Mouse (Mus musculus) thymus, adult 2 months (tissue): ENCODE data around the gene Pgm5. TPM values are rescaled to one million over a fixed set of nuclear protein-coding genes. Genes with fewer than 3 reads are reported as not detected.

Experiments
- DNase-seq: peaks from one replicate; pipeline ENCODE4 v3.0.0; 2021
- H3K27ac ChIP-seq: fragments of 200-500 bp; 2 replicates; pipeline ENCODE4 v1.5.1; 2012; ENCODE audit warnings: low read length, control low read depth; ENCODE audit not compliant: control insufficient read depth, insufficient read depth
- H3K27me3 ChIP-seq: fragments of 200-500 bp; 2 replicates; pipeline ENCODE4 v1.6.1; 2012; ENCODE audit warnings: mild to moderate bottlenecking, low read length, moderate library complexity, mixed read lengths; ENCODE audit not compliant: control insufficient read depth, insufficient read depth
- H3K36me3 ChIP-seq: fragments of 200-500 bp; 2 replicates; pipeline ENCODE4 v1.6.1; 2012; ENCODE audit warnings: mild to moderate bottlenecking, low read length, moderate library complexity; ENCODE audit not compliant: control insufficient read depth, insufficient read depth
- H3K4me1 ChIP-seq: fragments of 200-500 bp; replicated peaks from 2 replicates; pipeline ENCODE4 v1.6.1; 2012; ENCODE audit warnings: low read length; ENCODE audit not compliant: control insufficient read depth, insufficient read depth
- H3K4me3 ChIP-seq: fragments of 200-500 bp; 2 replicates; pipeline ENCODE4 v1.5.1; 2012; ENCODE audit warnings: mild to moderate bottlenecking, low read length, control low read depth, moderate library complexity; ENCODE audit not compliant: control insufficient read depth, insufficient read depth
- CTCF ChIP-seq: fragments of 200-500 bp; IDR thresholded peaks from 2 replicates; pipeline ENCODE4 v1.5.1; 2012; ENCODE audit warnings: mild to moderate bottlenecking, control low read depth, low read length, moderate library complexity, borderline replicate concordance; ENCODE audit not compliant: control insufficient read depth, poor library complexity, insufficient read depth; ENCODE audit errors: extremely low read depth
- POLR2A ChIP-seq: fragments of 200-500 bp; IDR thresholded peaks from 2 replicates; pipeline ENCODE4 v1.6.1; 2012; ENCODE audit warnings: mild to moderate bottlenecking, low read length, control low read depth, moderate library complexity; ENCODE audit not compliant: control insufficient read depth, poor library complexity, insufficient read depth; ENCODE audit errors: extremely low read depth
- WGBS: fragments of 180-500 bp; shearing (Covaris S2); methylation state at CpG from one replicate; pipeline ENCODE4 v1.1.7; 2018; 5-methylcytosine and 5-hydroxymethylcytosine counted together
- polyA plus RNA-seq: library from polyadenylated mRNA; depleted of rRNA; stranded (reverse); fragments of >200 nt; gene quantifications from 2 replicates; pipeline ENCODE4 v1.2.3, GENCODE M21; 2012

The Pgm5 gene
- polyA plus RNA-seq, 1 experiment: 7.2 TPM

GRCm38 (mm10) chr19:24672366-24672960 lies 189.2 kb downstream of the Pgm5 start:
- Histone ChIP-seq H3K36me3 (no peaks in the 10 kb centered on the region), H3K27ac (no peak overlapping the region), H3K4me1 (peaks cover 3% of the 10 kb centered on the region), H3K27me3 (no peaks in the 10 kb centered on the region), H3K4me3 (no peak overlapping the region)
- WGBS: 72% methylated on average over 10 of the region's 10 CpGs
- TF ChIP-seq CTCF (no peak), POLR2A (no peak)
- DNase-seq: no peak

- WGBS: 27% methylated on average over 3 of the region's 3 CpGs
- TF ChIP-seq CTCF (no peak), POLR2A (no peak)
- H3K4me3 ChIP-seq: no peak overlapping the region
- H3K27ac ChIP-seq: no peak overlapping the region
- H3K4me1 ChIP-seq: peaks cover 3% of the 10 kb centered on the region
- no peak for DNase-seq
- no peaks in the 10 kb centered on the region for H3K27me3 ChIP-seq
- H3K36me3 ChIP-seq: no peaks in the 10 kb centered on the region
Observed at GRCm38 (mm10) chr19:24671571-24671970, 190.1 kb downstream of the Pgm5 start.

- H3K36me3 ChIP-seq: no peaks in the 10 kb centered on the region
- no peaks in the 10 kb centered on the region for H3K27me3 ChIP-seq
- WGBS: 87% methylated on average over 3 of the region's 3 CpGs
- no peak overlapping the region for H3K4me3 ChIP-seq
- DNase-seq: no peak
- H3K4me1 ChIP-seq: peaks cover 3% of the 10 kb centered on the region
- no peak overlapping the region for H3K27ac ChIP-seq
- TF ChIP-seq CTCF: no peak
- no peak for TF ChIP-seq POLR2A
Observed at GRCm38 (mm10) chr19:24667527-24667926, 194.1 kb downstream of the Pgm5 start.

- no peak for DNase-seq
- no peak overlapping the region for H3K4me3 ChIP-seq
- 89% methylated on average over 11 of the region's 11 CpGs for WGBS
- no peak overlapping the region for H3K27ac ChIP-seq
- no peaks in the 10 kb centered on the region for H3K36me3 ChIP-seq
- no peaks in the 10 kb centered on the region for H3K27me3 ChIP-seq
- no peaks in the 10 kb centered on the region for H3K4me1 ChIP-seq
- TF ChIP-seq POLR2A (no peak), CTCF (no peak)
Observed at GRCm38 (mm10) chr19:24665771-24666170, 195.9 kb downstream of the Pgm5 start.

GRCm38 (mm10) chr19:24662346-24662745 lies 199.3 kb downstream of the Pgm5 start:
- no peaks in the 10 kb centered on the region for H3K36me3 ChIP-seq
- no peak for DNase-seq
- WGBS: 92% methylated on average over 2 of the region's 2 CpGs
- H3K4me3 ChIP-seq: no peak overlapping the region
- TF ChIP-seq CTCF (no peak), POLR2A (no peak)
- no peaks in the 10 kb centered on the region for H3K4me1 ChIP-seq
- H3K27ac ChIP-seq: no peak overlapping the region
- no peaks in the 10 kb centered on the region for H3K27me3 ChIP-seq

- no peaks in the 10 kb centered on the region for H3K4me1 ChIP-seq
- no peak overlapping the region for H3K4me3 ChIP-seq
- no peaks in the 10 kb centered on the region for H3K36me3 ChIP-seq
- H3K27me3 ChIP-seq: no peaks in the 10 kb centered on the region
- TF ChIP-seq CTCF (no peak), POLR2A (no peak)
- no peak for DNase-seq
- WGBS: 34% methylated on average over 3 of the region's 3 CpGs
- no peak overlapping the region for H3K27ac ChIP-seq
Observed at GRCm38 (mm10) chr19:24656981-24657380, 204.7 kb downstream of the Pgm5 start.
